Mouse (Mus musculus) stomach, embryonic 15.5 days (tissue): ENCODE measurements around the gene Tiam1. TPM values are rescaled to one million over a fixed set of nuclear protein-coding genes. Genes with fewer than 3 reads are reported as not detected.

Experiments
- ATAC-seq: fragments of 200-750 bp; cut with Nextera tagmentation; 2 replicates; pipeline ENCODE4 v1.8.0; 2017; ENCODE audit warnings: low read depth, moderate number of reproducible peaks, moderate TSS enrichment; ENCODE audit not compliant: insufficient read depth, low FRiP score
- H3K27ac ChIP-seq: fragments of 300-500 bp; sonication (generic); 2 replicates; pipeline ENCODE4 v1.5.1; 2015; ENCODE audit warnings: mild to moderate bottlenecking, inconsistent platforms
- H3K27me3 ChIP-seq: fragments of 300-500 bp; sonication (generic); replicated peaks from 2 replicates; pipeline ENCODE4 v1.6.1; 2015; ENCODE audit warnings: inconsistent platforms
- H3K36me3 ChIP-seq: fragments of 300-500 bp; sonication (generic); 2 replicates; pipeline ENCODE4 v1.6.1; 2015; ENCODE audit warnings: inconsistent platforms
- H3K4me1 ChIP-seq: fragments of 300-500 bp; sonication (generic); 2 replicates; pipeline ENCODE4 v1.6.1; 2015; ENCODE audit warnings: inconsistent platforms
- H3K4me2 ChIP-seq: fragments of 300-500 bp; sonication (generic); 2 replicates; pipeline ENCODE4 v1.6.1; 2015; ENCODE audit warnings: mild to moderate bottlenecking, inconsistent platforms
- H3K4me3 ChIP-seq: fragments of 300-500 bp; sonication (generic); replicated peaks from 2 replicates; pipeline ENCODE4 v1.5.1; 2015; ENCODE audit warnings: inconsistent platforms
- H3K9ac ChIP-seq: fragments of 300-500 bp; sonication (generic); 2 replicates; pipeline ENCODE4 v1.6.1; 2015; ENCODE audit warnings: inconsistent platforms
- H3K9me3 ChIP-seq: fragments of 300-500 bp; sonication (generic); 2 replicates; pipeline ENCODE4 v1.6.1; 2016; ENCODE audit warnings: inconsistent platforms
- WGBS: fragments of 180-500 bp; shearing (Covaris S2); methylation state at CpG from one replicate; pipeline ENCODE4 v1.1.7; 2015; 5-methylcytosine and 5-hydroxymethylcytosine counted together
- polyA plus RNA-seq: library from polyadenylated mRNA; unstranded; fragments of >200 nt; fragmentation: Nextera tagmentation; extraction: Ambion mirVana; gene quantifications from 2 replicates; pipeline ENCODE4 v1.2.1, GENCODE M21; 2015

Gene Tiam1
- polyA plus RNA-seq, 1 experiment from 2014 or later: 19.5 TPM

DNA sequence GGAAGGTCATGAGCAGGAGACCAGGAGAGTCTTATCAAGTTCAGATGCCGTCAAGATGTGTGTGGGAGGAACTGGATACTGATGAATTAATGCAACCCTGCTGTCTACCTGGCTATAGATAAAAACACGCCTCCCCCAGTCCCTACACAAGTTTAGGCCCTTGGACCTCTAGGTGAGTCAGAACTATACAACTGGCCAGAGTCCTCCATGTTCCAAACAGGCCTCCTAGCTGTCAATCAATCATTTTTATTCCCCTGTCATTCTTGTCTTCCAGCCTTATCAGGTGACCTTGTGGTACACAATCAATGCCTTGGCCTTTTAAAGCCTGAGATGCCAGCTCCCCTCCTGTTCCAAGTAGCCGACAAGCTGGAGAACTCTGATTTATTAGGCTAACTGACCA, 363.9 kb downstream of the Tiam1 start:
- H3K9ac ChIP-seq: no peak overlapping the region
- WGBS: 70% methylated on average over 3 of the region's 3 CpGs
- ATAC-seq: no peak
- no peak overlapping the region for H3K4me3 ChIP-seq
- H3K9me3 ChIP-seq: no peaks in the 10 kb centered on the region
- no peaks in the 10 kb centered on the region for H3K4me1 ChIP-seq
- H3K4me2 ChIP-seq: no peak overlapping the region
- H3K27ac ChIP-seq: no peak overlapping the region
- H3K27me3 ChIP-seq: no peaks in the 10 kb centered on the region
- no peaks in the 10 kb centered on the region for H3K36me3 ChIP-seq

DNA sequence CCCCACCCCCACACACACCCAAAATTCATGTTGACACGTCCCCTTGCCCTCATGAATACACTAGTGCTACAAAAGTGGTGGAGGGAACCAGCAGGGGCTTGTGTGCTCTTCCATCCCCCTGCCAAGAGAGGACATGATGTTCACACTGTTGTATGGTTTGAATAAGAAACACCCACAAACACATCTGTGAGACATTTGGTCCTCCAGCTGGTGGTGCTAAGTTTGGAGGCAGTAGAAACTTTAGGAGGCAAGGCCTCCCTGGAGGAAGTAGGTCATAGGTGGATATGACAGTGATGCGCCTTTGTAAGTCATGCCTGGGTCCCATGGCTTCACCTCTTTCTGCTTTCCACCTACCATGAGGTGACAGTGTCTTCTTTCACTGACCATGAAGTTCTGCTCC, 366.1 kb downstream of the Tiam1 start:
- Histone ChIP-seq H3K27ac (no peak overlapping the region), H3K4me1 (no peaks in the 10 kb centered on the region), H3K27me3 (no peaks in the 10 kb centered on the region), H3K9me3 (no peaks in the 10 kb centered on the region), H3K36me3 (no peaks in the 10 kb centered on the region), H3K9ac (no peak overlapping the region), H3K4me3 (no peak overlapping the region), H3K4me2 (no peak overlapping the region)
- ATAC-seq: no peak
- WGBS: 74% methylated on average over 2 of the region's 2 CpGs

DNA sequence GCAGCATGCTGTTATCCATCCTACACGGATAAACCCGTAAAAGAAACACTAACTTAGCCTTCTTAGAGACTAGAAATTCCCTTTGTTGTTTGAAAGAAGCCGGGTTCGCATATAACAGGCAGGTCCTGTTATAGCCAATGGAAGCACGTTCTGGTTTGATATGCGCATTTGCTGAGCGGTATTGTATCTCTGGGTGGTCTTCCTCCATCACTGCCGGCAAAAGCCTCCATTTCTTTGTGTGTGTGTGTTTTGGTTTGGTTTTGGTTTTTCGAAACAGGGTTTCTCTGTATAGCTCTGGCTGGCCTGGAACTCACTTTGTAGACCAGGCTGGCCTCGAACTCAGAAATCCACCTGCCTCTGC, 369.0 kb downstream of the Tiam1 start:
- H3K4me1 ChIP-seq: no peaks in the 10 kb centered on the region
- no peak overlapping the region for H3K9ac ChIP-seq
- 34% methylated on average over 10 of the region's 10 CpGs for WGBS
- H3K27ac ChIP-seq: no peak overlapping the region
- H3K9me3 ChIP-seq: 0 out of 2 replicates have a peak, but pooled peaks cover 1% of the 10 kb centered on the region
- no peaks in the 10 kb centered on the region for H3K27me3 ChIP-seq
- H3K4me2 ChIP-seq: peak overlapping the region; percentile 73
- 0 out of 2 replicates have a peak overlapping the region, but pooled peaks have one; percentile 39 for H3K4me3 ChIP-seq
- H3K36me3 ChIP-seq: no peaks in the 10 kb centered on the region
- no peak for ATAC-seq

- no peaks in the 10 kb centered on the region for H3K27me3 ChIP-seq
- H3K4me2 ChIP-seq: peak overlapping the region; percentile 73
- 0 out of 2 replicates have a peak, but pooled peaks cover 7% of the 10 kb centered on the region for H3K9me3 ChIP-seq
- ATAC-seq: peak; percentile 68; the same call in 1 of the 2 replicates
- no peaks in the 10 kb centered on the region for H3K4me1 ChIP-seq
- H3K36me3 ChIP-seq: no peaks in the 10 kb centered on the region
- WGBS: 10% methylated on average over 30 of the region's 30 CpGs
- no peak overlapping the region; the same call in 1 of the 2 replicates for H3K9ac ChIP-seq
- H3K4me3 ChIP-seq: peak overlapping the region; percentile 39
- no peak overlapping the region for H3K27ac ChIP-seq
These were observed 369.7 kb downstream of the Tiam1 start for GRCm38 (mm10) chr16:89773657-89774552.

- Histone ChIP-seq H3K4me3 (no peak overlapping the region), H3K27ac (no peak overlapping the region), H3K4me1 (no peaks in the 10 kb centered on the region), H3K27me3 (0 out of 2 replicates have a peak, but pooled peaks cover 3% of the 10 kb centered on the region), H3K36me3 (no peaks in the 10 kb centered on the region), H3K9ac (no peak overlapping the region), H3K9me3 (0 out of 2 replicates have a peak, but pooled peaks cover 7% of the 10 kb centered on the region), H3K4me2 (no peak overlapping the region)
- no peak for ATAC-seq
- WGBS: 80% methylated on average over 11 of the region's 11 CpGs
These were observed 377.6 kb downstream of the Tiam1 start for GRCm38 (mm10) chr16:89765919-89766318.

- Histone ChIP-seq H3K36me3 (no peaks in the 10 kb centered on the region), H3K4me2 (no peak overlapping the region), H3K9ac (no peak overlapping the region), H3K9me3 (0 out of 2 replicates have a peak, but pooled peaks cover 7% of the 10 kb centered on the region), H3K27me3 (0 out of 2 replicates have a peak, but pooled peaks cover 3% of the 10 kb centered on the region), H3K27ac (no peak overlapping the region), H3K4me3 (no peak overlapping the region), H3K4me1 (no peaks in the 10 kb centered on the region)
- ATAC-seq: no peak
- WGBS: 10% methylated on average over 8 of the region's 8 CpGs
These were observed 378.1 kb downstream of the Tiam1 start for GRCm38 (mm10) chr16:89765470-89765869.

GRCm38 (mm10) chr16:89763812-89764211, 379.8 kb downstream of the Tiam1 start:
- Histone ChIP-seq H3K4me1 (no peaks in the 10 kb centered on the region), H3K9ac (no peak overlapping the region), H3K4me3 (no peak overlapping the region), H3K9me3 (no peaks in the 10 kb centered on the region), H3K27ac (no peak overlapping the region), H3K36me3 (no peaks in the 10 kb centered on the region), H3K4me2 (no peak overlapping the region), H3K27me3 (0 out of 2 replicates have a peak, but pooled peaks cover 3% of the 10 kb centered on the region)
- WGBS: 76% methylated on average over 2 of the region's 2 CpGs
- ATAC-seq: no peak

DNA sequence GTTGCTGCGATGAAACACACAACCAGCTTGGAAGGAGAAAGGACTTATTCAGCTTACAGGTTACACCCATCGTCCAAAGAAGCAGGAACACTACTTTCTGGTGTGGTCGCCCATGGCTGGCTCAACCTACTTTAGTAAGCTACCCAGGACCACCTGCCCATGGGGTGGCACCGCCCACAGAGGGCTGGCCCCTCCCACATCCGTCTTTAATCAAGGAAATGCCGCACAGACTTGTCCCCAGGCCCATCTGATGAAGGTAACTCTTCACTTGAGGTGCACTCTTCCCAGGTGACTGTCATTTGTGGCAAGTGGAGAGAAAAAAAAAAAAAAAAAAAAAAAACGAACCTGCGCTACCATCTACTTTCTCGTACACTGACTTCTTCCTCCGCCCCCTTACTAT, 381.0 kb downstream of the Tiam1 start:
- no peaks in the 10 kb centered on the region for H3K9me3 ChIP-seq
- no peak for ATAC-seq
- H3K27ac ChIP-seq: no peak overlapping the region
- H3K9ac ChIP-seq: no peak overlapping the region
- 80% methylated on average over 10 of the region's 10 CpGs for WGBS
- H3K27me3 ChIP-seq: 0 out of 2 replicates have a peak, but pooled peaks cover 3% of the 10 kb centered on the region
- H3K4me1 ChIP-seq: no peaks in the 10 kb centered on the region
- no peak overlapping the region for H3K4me3 ChIP-seq
- H3K36me3 ChIP-seq: no peaks in the 10 kb centered on the region
- no peak overlapping the region for H3K4me2 ChIP-seq

GRCm38 (mm10) chr16:89762096-89762495, 381.5 kb downstream of the Tiam1 start:
- 51% methylated on average over 8 of the region's 8 CpGs for WGBS
- no peak overlapping the region for H3K27ac ChIP-seq
- 0 out of 2 replicates have a peak, but pooled peaks cover 3% of the 10 kb centered on the region for H3K27me3 ChIP-seq
- H3K4me3 ChIP-seq: no peak overlapping the region
- H3K4me2 ChIP-seq: no peak overlapping the region
- no peak overlapping the region for H3K9ac ChIP-seq
- H3K9me3 ChIP-seq: no peaks in the 10 kb centered on the region
- ATAC-seq: no peak
- H3K36me3 ChIP-seq: no peaks in the 10 kb centered on the region
- H3K4me1 ChIP-seq: no peaks in the 10 kb centered on the region

DNA sequence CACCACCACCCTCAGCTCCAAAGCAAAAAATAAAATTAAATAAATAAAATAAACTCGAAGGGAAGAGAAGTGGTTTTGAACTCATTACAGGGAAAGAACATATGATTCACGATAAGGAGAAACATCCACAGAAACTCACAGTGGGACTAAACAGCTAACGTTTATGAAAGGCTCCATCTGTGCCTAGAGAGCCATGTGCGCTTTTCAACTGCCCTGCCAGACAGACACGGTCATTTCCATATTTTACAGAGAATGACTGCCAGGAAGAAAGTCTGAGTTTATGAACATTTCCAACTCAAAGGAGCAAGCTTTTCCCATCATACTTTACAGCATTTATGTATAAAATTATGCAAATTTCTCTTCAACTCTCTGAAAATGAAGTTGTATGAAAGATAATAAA, 386.2 kb downstream of the Tiam1 start:
- 44% methylated on average over 5 of the region's 5 CpGs for WGBS
- Histone ChIP-seq H3K4me3 (no peak overlapping the region), H3K36me3 (no peaks in the 10 kb centered on the region), H3K4me1 (no peaks in the 10 kb centered on the region), H3K27me3 (no peaks in the 10 kb centered on the region), H3K9me3 (no peaks in the 10 kb centered on the region), H3K4me2 (no peak overlapping the region), H3K27ac (no peak overlapping the region), H3K9ac (no peak overlapping the region)
- no peak for ATAC-seq

- no peak overlapping the region for H3K4me2 ChIP-seq
- WGBS: 88% methylated on average over 3 of the region's 3 CpGs
- no peak overlapping the region for H3K27ac ChIP-seq
- H3K27me3 ChIP-seq: no peaks in the 10 kb centered on the region
- H3K36me3 ChIP-seq: no peaks in the 10 kb centered on the region
- H3K4me1 ChIP-seq: no peaks in the 10 kb centered on the region
- no peaks in the 10 kb centered on the region for H3K9me3 ChIP-seq
- no peak overlapping the region for H3K4me3 ChIP-seq
- no peak overlapping the region for H3K9ac ChIP-seq
- no peak for ATAC-seq
These were observed 388.9 kb downstream of the Tiam1 start for GRCm38 (mm10) chr16:89754709-89755108.

- H3K9ac ChIP-seq: no peak overlapping the region
- no peaks in the 10 kb centered on the region for H3K9me3 ChIP-seq
- H3K4me1 ChIP-seq: no peaks in the 10 kb centered on the region
- 39% methylated on average over 2 of the region's 2 CpGs for WGBS
- no peaks in the 10 kb centered on the region for H3K36me3 ChIP-seq
- no peak for ATAC-seq
- no peak overlapping the region for H3K27ac ChIP-seq
- no peaks in the 10 kb centered on the region for H3K27me3 ChIP-seq
- H3K4me2 ChIP-seq: no peak overlapping the region
- no peak overlapping the region for H3K4me3 ChIP-seq
These were observed 395.7 kb downstream of the Tiam1 start for GRCm38 (mm10) chr16:89747864-89748263.
